Mouse (Mus musculus) right cerebral cortex, postnatal 10 days (tissue): ENCODE measurements around the gene Auts2.

ENCODE experiments used
- DNase-seq, 2 experiments: peaks; one replicate each; pipeline ENCODE4 v3.0.0; 2021; ENCODE audit warnings: low spot score in 2 of 2

Auts2 gene

GRCm38 (mm10) chr5:131530828-131531227, 1012.3 kb downstream of the Auts2 start:
- peak in 1 of 2 experiments; percentile 40 for DNase-seq

- no peak for DNase-seq
Observed at GRCm38 (mm10) chr5:131526666-131527065, 1016.5 kb downstream of the Auts2 start.

GRCm38 (mm10) chr5:131524900-131525465, 1018.2 kb downstream of the Auts2 start:
- no peak for DNase-seq

- no peak for DNase-seq
Observed at GRCm38 (mm10) chr5:131519560-131519959, 1023.6 kb downstream of the Auts2 start.

GRCm38 (mm10) chr5:131517677-131518076, 1025.5 kb downstream of the Auts2 start:
- no peak for DNase-seq

GRCm38 (mm10) chr5:131515707-131516407, 1027.3 kb downstream of the Auts2 start:
- no peak for DNase-seq

GRCm38 (mm10) chr5:131513753-131514152, 1029.4 kb downstream of the Auts2 start:
- no peak for DNase-seq

- no peak for DNase-seq
Observed at GRCm38 (mm10) chr5:131512617-131513016, 1030.5 kb downstream of the Auts2 start.

- no peak for DNase-seq
Observed at GRCm38 (mm10) chr5:131510659-131511058, 1032.5 kb downstream of the Auts2 start.

GRCm38 (mm10) chr5:131509315-131509714, 1033.8 kb downstream of the Auts2 start:
- DNase-seq, result no peak

- DNase-seq, result no peak
Observed at GRCm38 (mm10) chr5:131498865-131499264, 1044.3 kb downstream of the Auts2 start.

- no peak for DNase-seq
Observed at GRCm38 (mm10) chr5:131496517-131497216, 1046.5 kb downstream of the Auts2 start.

- DNase-seq, result no peak
Observed at GRCm38 (mm10) chr5:131494564-131494963, 1048.6 kb downstream of the Auts2 start.

GRCm38 (mm10) chr5:131492535-131492934, 1050.6 kb downstream of the Auts2 start:
- DNase-seq, result no peak

- DNase-seq, result no peak
Observed at GRCm38 (mm10) chr5:131491843-131492242, 1051.3 kb downstream of the Auts2 start.

- no peak for DNase-seq
Observed at GRCm38 (mm10) chr5:131490811-131491210, 1052.3 kb downstream of the Auts2 start.

- DNase-seq, result no peak
Observed at GRCm38 (mm10) chr5:131489846-131490245, 1053.3 kb downstream of the Auts2 start.

GRCm38 (mm10) chr5:131486527-131486926, 1056.6 kb downstream of the Auts2 start:
- no peak for DNase-seq

- no peak for DNase-seq
Observed at GRCm38 (mm10) chr5:131475278-131475677, 1067.9 kb downstream of the Auts2 start.

GRCm38 (mm10) chr5:131468609-131469008, 1074.5 kb downstream of the Auts2 start:
- no peak for DNase-seq

GRCm38 (mm10) chr5:131466131-131466530, 1077.0 kb downstream of the Auts2 start:
- DNase-seq, result no peak

- no peak for DNase-seq
Observed at GRCm38 (mm10) chr5:131463402-131463801, 1079.7 kb downstream of the Auts2 start.

GRCm38 (mm10) chr5:131459951-131460350, 1083.2 kb downstream of the Auts2 start:
- no peak for DNase-seq
